Mouse (Mus musculus) intestine, postnatal 0 days (tissue): ENCODE data around the gene Neurl3. TPM values are rescaled to one million over a fixed set of nuclear protein-coding genes. Genes with fewer than 3 reads are reported as not detected.

Experiments
- ATAC-seq: fragments of 200-750 bp; cut with Nextera tagmentation; 2 replicates; pipeline ENCODE4 v1.8.0; 2017; ENCODE audit warnings: mild to moderate bottlenecking, moderate TSS enrichment, moderate library complexity
- H3K27ac ChIP-seq: fragments of 300-500 bp; sonication (generic); 2 replicates; pipeline ENCODE4 v1.5.1; 2014; ENCODE audit warnings: mild to moderate bottlenecking, low read depth, low read length, moderate library complexity
- H3K27me3 ChIP-seq: fragments of 300-500 bp; sonication (generic); replicated peaks from 2 replicates; pipeline ENCODE4 v1.6.1; 2014; ENCODE audit warnings: low read length, mixed read lengths; ENCODE audit not compliant: control insufficient read depth, insufficient read depth
- H3K36me3 ChIP-seq: fragments of 300-500 bp; sonication (generic); 2 replicates; pipeline ENCODE4 v1.6.1; 2014; ENCODE audit warnings: mild to moderate bottlenecking, moderate library complexity; ENCODE audit not compliant: control insufficient read depth, insufficient read depth
- H3K4me1 ChIP-seq: fragments of 300-500 bp; sonication (generic); replicated peaks from 2 replicates; pipeline ENCODE4 v1.6.1; 2014; ENCODE audit warnings: antibody characterized with exemption, low read length, mixed read lengths; ENCODE audit not compliant: control insufficient read depth, insufficient read depth
- H3K4me2 ChIP-seq: fragments of 300-500 bp; sonication (generic); replicated peaks from 2 replicates; pipeline ENCODE4 v1.6.1; 2014; ENCODE audit warnings: low read depth, mild to moderate bottlenecking, moderate library complexity
- H3K4me3 ChIP-seq: fragments of 300-500 bp; sonication (generic); 2 replicates; pipeline ENCODE4 v1.5.1; 2014; ENCODE audit warnings: low read depth, low read length
- H3K9ac ChIP-seq: fragments of 300-500 bp; sonication (generic); 2 replicates; pipeline ENCODE4 v1.6.1; 2014; ENCODE audit warnings: mild to moderate bottlenecking, low read depth, low read length
- H3K9me3 ChIP-seq: fragments of 300-500 bp; sonication (generic); 2 replicates; pipeline ENCODE4 v1.6.1; 2016; ENCODE audit warnings: mixed run types; ENCODE audit not compliant: control insufficient read depth
- CTCF ChIP-seq: sonication (generic); IDR thresholded peaks from 2 replicates; pipeline ENCODE4 v1.5.1; 2016; ENCODE audit warnings: low read depth, mild to moderate bottlenecking, control low read depth, antibody characterized with exemption, moderate library complexity
- WGBS: fragments of 180-500 bp; shearing (Covaris S2); extraction: QIAGEN DNeasy Blood & Tissue Kit; methylation state at CpG from one replicate; pipeline ENCODE4 v1.1.7; 2014; 5-methylcytosine and 5-hydroxymethylcytosine counted together
- polyA plus RNA-seq: library from polyadenylated mRNA; unstranded; fragments of >200 nt; fragmentation: Nextera tagmentation; extraction: Ambion mirVana; gene quantifications from 2 replicates; pipeline ENCODE4 v1.2.1, GENCODE M21; 2015

Neurl3 gene
- polyA plus RNA-seq, 1 experiment from 2014 or later, result 15.6 TPM

DNA sequence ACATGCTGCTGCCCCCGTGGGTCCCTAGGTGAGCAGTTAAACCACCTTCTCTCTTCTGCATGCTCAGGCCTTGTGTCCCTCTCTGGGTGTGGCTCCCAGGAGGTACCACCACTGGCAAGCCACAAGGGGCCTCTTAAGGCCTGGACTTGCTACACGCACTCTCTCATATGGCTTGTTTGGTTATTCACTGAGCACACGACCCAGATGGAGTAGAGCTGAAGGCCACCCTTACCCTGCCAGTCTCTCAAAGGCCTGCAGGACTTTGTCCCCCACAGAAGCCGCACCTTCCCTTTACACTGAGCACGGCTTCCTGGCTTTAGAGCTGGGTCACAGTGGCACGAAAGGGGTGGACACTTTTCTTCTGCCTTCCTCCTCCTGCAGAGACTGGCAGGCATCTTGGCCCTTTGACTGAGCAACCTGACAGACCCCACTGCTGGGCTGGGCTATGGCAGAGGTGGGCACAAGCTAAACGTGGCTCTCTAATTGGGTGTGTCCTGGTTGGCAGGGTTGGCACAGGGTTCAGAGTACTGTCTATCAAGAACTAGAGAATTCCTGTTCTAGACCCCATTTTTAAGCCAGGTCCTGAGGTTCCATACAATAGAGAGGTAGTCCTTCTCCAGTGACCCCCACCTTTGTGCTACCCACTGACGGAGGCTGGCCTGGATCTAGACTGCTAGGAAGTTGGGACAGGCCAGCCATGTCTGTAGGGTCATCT lies 2.8 kb downstream of the Neurl3 start:
- no peaks in the 10 kb centered on the region for H3K27me3 ChIP-seq
- peaks cover 26% of the 10 kb centered on the region for H3K4me1 ChIP-seq
- WGBS, result 36% methylated on average over 8 of the region's 8 CpGs

GRCm38 (mm10) chr1:36270666-36271065 lies 3.8 kb downstream of the Neurl3 start:
- no peaks in the 10 kb centered on the region for H3K9me3 ChIP-seq
- WGBS, result 34% methylated on average over 3 of the region's 3 CpGs
- peak overlapping the region; percentile 77; the same call in 1 of the 2 replicates for H3K27ac ChIP-seq
- H3K4me3 ChIP-seq, result no peak overlapping the region
- H3K27me3 ChIP-seq, result no peaks in the 10 kb centered on the region
- TF ChIP-seq CTCF, result no peak
- peaks cover 30% of the 10 kb centered on the region for H3K4me1 ChIP-seq
- ATAC-seq, result no peak
- peak overlapping the region; percentile 64 for H3K4me2 ChIP-seq
- H3K9ac ChIP-seq, result no peak overlapping the region
- H3K36me3 ChIP-seq, result peaks cover 31% of the 10 kb centered on the region; the same call in 1 of the 2 replicates

More for the DNA sequence above, 2.8 kb downstream of the Neurl3 start:
- peak overlapping the region; percentile 95 for H3K27ac ChIP-seq
- 0 out of 2 replicates have a peak overlapping the region, but pooled peaks have one; percentile 17 for H3K9ac ChIP-seq
- ATAC-seq, result peak; percentile 62
- H3K9me3 ChIP-seq, result no peaks in the 10 kb centered on the region
- H3K4me2 ChIP-seq, result peak overlapping the region; percentile 64
- peaks cover 23% of the 10 kb centered on the region; the same call in 1 of the 2 replicates for H3K36me3 ChIP-seq
- peak; percentile 42 for TF ChIP-seq CTCF
- H3K4me3 ChIP-seq, result peak overlapping the region; percentile 14; the same call in 1 of the 2 replicates

- Histone ChIP-seq H3K4me3 (no peak overlapping the region), H3K27me3 (no peaks in the 10 kb centered on the region)
- WGBS, result 62% methylated on average over 54 of the region's 54 CpGs
Measured at GRCm38 (mm10) chr1:36269121-36269795, 5.2 kb downstream of the Neurl3 start.

DNA sequence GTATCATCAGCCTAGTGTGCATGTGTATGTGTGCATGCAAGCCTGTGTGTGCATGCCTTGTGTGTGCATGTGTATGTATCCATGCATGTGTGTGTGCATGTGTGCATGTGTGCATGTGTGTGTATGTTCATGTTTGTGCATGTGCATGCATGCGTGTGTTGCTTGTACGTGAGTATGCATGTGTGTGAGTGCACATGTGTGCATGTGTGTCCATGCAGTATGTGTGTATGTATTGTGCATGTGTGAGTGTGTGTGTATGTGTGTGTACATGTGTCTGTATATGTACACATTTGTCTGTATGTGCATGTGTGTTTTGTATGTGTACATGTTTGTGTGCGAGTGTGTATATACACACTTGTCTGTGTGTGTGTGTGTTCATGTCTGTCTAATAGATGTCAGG lies 6.9 kb downstream of the Neurl3 start:
- Histone ChIP-seq H3K4me3 (no peak overlapping the region), H3K36me3 (peaks cover 31% of the 10 kb centered on the region; the same call in 1 of the 2 replicates), H3K9me3 (no peaks in the 10 kb centered on the region), H3K4me1 (peaks cover 13% of the 10 kb centered on the region), H3K27me3 (no peaks in the 10 kb centered on the region), H3K27ac (no peak overlapping the region), H3K4me2 (no peak overlapping the region), H3K9ac (no peak overlapping the region)
- no peak for TF ChIP-seq CTCF
- ATAC-seq, result no peak
- WGBS, result 97% methylated on average over 3 of the region's 3 CpGs

More at GRCm38 (mm10) chr1:36269121-36269795, 5.2 kb downstream of the Neurl3 start:
- Histone ChIP-seq H3K36me3 (peaks cover 31% of the 10 kb centered on the region; the same call in 1 of the 2 replicates), H3K9ac (no peak overlapping the region), H3K4me1 (peaks cover 20% of the 10 kb centered on the region), H3K4me2 (peak overlapping the region; percentile 9; the same call in 1 of the 2 replicates), H3K9me3 (no peaks in the 10 kb centered on the region), H3K27ac (no peak overlapping the region)
- no peak for ATAC-seq
- no peak for TF ChIP-seq CTCF

DNA sequence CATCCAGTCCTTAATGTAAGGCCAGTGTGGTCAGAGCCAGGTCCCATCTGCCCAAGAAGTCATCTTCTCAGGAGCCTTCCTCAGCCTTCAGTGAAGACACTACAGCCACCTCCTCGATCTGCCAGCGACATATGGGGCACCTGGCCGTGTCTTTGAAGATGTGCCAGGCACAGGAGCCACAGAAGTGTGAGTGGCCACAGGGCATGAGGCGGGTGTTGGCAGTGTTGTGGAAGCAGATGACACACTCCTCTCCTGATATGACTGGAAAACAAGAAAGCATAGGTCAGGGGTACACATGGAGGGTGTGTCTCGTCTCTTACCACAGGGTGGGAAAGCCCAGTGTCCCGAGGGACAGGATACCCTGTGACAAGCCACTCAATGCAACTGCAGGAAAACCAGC lies 8.2 kb downstream of the Neurl3 start:
- 83% methylated on average over 6 of the region's 6 CpGs for WGBS
- Histone ChIP-seq H3K4me3 (no peak overlapping the region), H3K4me1 (peaks cover 12% of the 10 kb centered on the region), H3K9me3 (no peaks in the 10 kb centered on the region), H3K36me3 (peaks cover 31% of the 10 kb centered on the region; the same call in 1 of the 2 replicates), H3K4me2 (no peak overlapping the region), H3K27me3 (no peaks in the 10 kb centered on the region), H3K9ac (no peak overlapping the region), H3K27ac (no peak overlapping the region)
- no peak for ATAC-seq
- no peak for TF ChIP-seq CTCF

GRCm38 (mm10) chr1:36263833-36264488 lies 10.5 kb downstream of the Neurl3 start:
- 0 out of 2 replicates have a peak, but pooled peaks cover 4% of the 10 kb centered on the region for H3K4me1 ChIP-seq
- no peak overlapping the region for H3K4me2 ChIP-seq
- H3K27ac ChIP-seq, result peak overlapping the region; percentile 55
- H3K36me3 ChIP-seq, result peaks cover 22% of the 10 kb centered on the region; the same call in 1 of the 2 replicates
- H3K9me3 ChIP-seq, result no peaks in the 10 kb centered on the region
- ATAC-seq, result no peak
- WGBS, result 44% methylated on average over 13 of the region's 13 CpGs
- no peak for TF ChIP-seq CTCF
- H3K4me3 ChIP-seq, result no peak overlapping the region
- H3K27me3 ChIP-seq, result no peaks in the 10 kb centered on the region
- H3K9ac ChIP-seq, result no peak overlapping the region
